8 mouse cellular contexts compared by ENCODE assay signal in the genomic region with DNA sequence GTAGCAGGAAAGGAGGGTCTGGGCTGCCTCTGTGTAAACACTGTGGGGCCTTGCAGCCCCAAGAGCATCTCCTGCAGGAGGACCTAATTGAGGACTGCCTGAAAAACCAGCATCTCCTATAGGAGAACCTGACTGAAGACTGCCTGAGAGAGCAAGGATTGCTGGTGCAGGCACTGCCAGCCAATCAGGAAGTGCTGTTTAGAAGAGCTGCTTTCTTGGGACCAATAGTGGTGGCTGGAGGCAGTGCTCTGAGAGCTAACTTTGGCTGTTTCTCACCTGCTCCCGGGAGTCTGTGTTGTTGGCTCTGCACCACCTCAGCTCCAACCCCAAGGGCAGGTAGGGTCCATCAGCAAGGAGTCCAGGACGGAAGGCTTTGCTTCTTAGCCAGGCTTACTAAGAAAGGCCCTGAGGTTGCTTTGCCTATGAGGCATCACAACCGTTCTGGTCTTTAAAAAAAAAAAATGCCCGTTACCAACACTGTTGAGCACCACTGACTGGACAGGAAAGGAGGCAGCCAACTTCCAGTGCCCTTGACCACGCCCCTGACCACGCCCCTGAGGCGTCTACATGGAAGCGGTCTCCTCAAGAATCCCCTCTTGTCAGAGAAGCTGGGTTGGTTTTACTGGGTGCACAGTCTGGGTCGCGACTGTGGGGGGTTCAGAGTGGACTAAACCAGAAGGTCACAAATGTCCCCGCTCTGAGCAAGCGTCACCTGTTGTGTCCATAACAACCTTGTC.
A peak's percentile ranks its signal among the peaks of the same experiment; 100 is the strongest.
DNase-seq lines count a peak whose midpoint lies in the region; ATAC-seq and TF ChIP-seq lines count a peak whose summit lies in the region.
"Not testable (repeated sequence)": the region's sequence is repeated elsewhere in the genome, so short reads cannot be mapped to it uniquely, and the experiment has no call there.

No protein-coding gene starts in this region.

- ATAC-seq in embryonic facial prominence, embryonic 11.5 days (replicated peaks; ENCODE audit: insufficient number of reproducible peaks, low FRiP score, low TSS enrichment, low read depth) = 0 out of 2 replicates have a peak, but pooled peaks have one; percentile 24
- ATAC-seq in heart, embryonic 15.5 days (replicated peaks; ENCODE audit: insufficient number of reproducible peaks, insufficient read depth, low FRiP score, low read depth); liver, embryonic 11.5 days (replicated peaks; ENCODE audit: low FRiP score): not testable (repeated sequence)
- peak; percentile 63 for ATAC-seq in intestine, embryonic 15.5 days
- ATAC-seq in stomach, embryonic 14.5 days (ENCODE audit: insufficient number of reproducible peaks, insufficient read depth, low FRiP score, low read depth) = peak; percentile 63

- H3K4me3 ChIP-seq in ES-Bruce4 (ENCODE audit: low read depth, low read length) = peak overlapping the region; percentile 2
- H3K4me3 ChIP-seq in embryonic facial prominence, embryonic 11.5 days (ENCODE audit: low read depth, low read length); heart, embryonic 15.5 days; intestine, embryonic 15.5 days (replicated peaks); liver, embryonic 11.5 days (ENCODE audit: low read depth, low read length); stomach, embryonic 14.5 days (ENCODE audit: low read depth, low read length): not testable (repeated sequence)

- not testable (repeated sequence) for H3K36me3 ChIP-seq in ES-Bruce4 (ENCODE audit: control insufficient read depth, insufficient read depth, low read length, poor library complexity, severe bottlenecking); embryonic facial prominence, embryonic 11.5 days (replicated peaks; ENCODE audit: control insufficient read depth, insufficient read depth, low read depth, low read length); heart, embryonic 15.5 days; intestine, embryonic 15.5 days; liver, embryonic 11.5 days (ENCODE audit: control insufficient read depth, insufficient read depth, low read length); stomach, embryonic 14.5 days (ENCODE audit: control insufficient read depth, insufficient read depth, low read length)

- 48% methylated on average over 12 of the region's 12 CpGs for WGBS in embryonic facial prominence, embryonic 11.5 days
- WGBS in heart, embryonic 15.5 days = 38% methylated on average over 12 of the region's 12 CpGs
- WGBS in intestine, embryonic 15.5 days = 43% methylated on average over 12 of the region's 12 CpGs
- WGBS in liver, embryonic 11.5 days = 36% methylated on average over 12 of the region's 12 CpGs
- 46% methylated on average over 12 of the region's 12 CpGs for whole genome bisulfite sequencing in stomach, embryonic 14.5 days

- TF ChIP-seq CTCF in ES-Bruce4 (IDR thresholded peaks at IDR 0.05; ENCODE audit: low read depth, low read length) = not testable (repeated sequence)

- not testable (repeated sequence) for H3K27me3 ChIP-seq in ES-Bruce4 (ENCODE audit: control insufficient read depth, insufficient read depth, low read length, poor library complexity, severe bottlenecking); embryonic facial prominence, embryonic 11.5 days (ENCODE audit: control insufficient read depth, insufficient read depth, low read length); heart, embryonic 15.5 days; intestine, embryonic 15.5 days (replicated peaks); liver, embryonic 11.5 days (replicated peaks; ENCODE audit: control insufficient read depth, insufficient read depth, low read length); stomach, embryonic 14.5 days (ENCODE audit: control insufficient read depth, insufficient read depth, low read length)

- not testable (repeated sequence) for H3K4me1 ChIP-seq in ES-Bruce4 (ENCODE audit: control insufficient read depth, insufficient read depth, low read length); embryonic facial prominence, embryonic 11.5 days (ENCODE audit: control insufficient read depth, insufficient read depth, low read length); intestine, embryonic 15.5 days (replicated peaks); liver, embryonic 11.5 days (replicated peaks; ENCODE audit: control insufficient read depth, insufficient read depth, low read length); stomach, embryonic 14.5 days (ENCODE audit: control insufficient read depth, insufficient read depth, low read length)
- peaks cover 10% of the 10 kb centered on the region for H3K4me1 ChIP-seq in heart, embryonic 15.5 days (replicated peaks)

- H3K9me3 ChIP-seq in ES-Bruce4 (replicated peaks; ENCODE audit: control insufficient read depth, insufficient read depth, low read length, poor library complexity, severe bottlenecking); embryonic facial prominence, embryonic 11.5 days (replicated peaks; ENCODE audit: control insufficient read depth, low read length); heart, embryonic 15.5 days (replicated peaks); intestine, embryonic 15.5 days; liver, embryonic 11.5 days (ENCODE audit: control insufficient read depth, low read length); stomach, embryonic 14.5 days (ENCODE audit: control insufficient read depth, low read depth, low read length): not testable (repeated sequence)

- H3K9ac ChIP-seq in ES-Bruce4 (ENCODE audit: low read depth, poor library complexity, severe bottlenecking); embryonic facial prominence, embryonic 11.5 days (replicated peaks; ENCODE audit: low read length); heart, embryonic 15.5 days; intestine, embryonic 15.5 days; liver, embryonic 11.5 days (ENCODE audit: low read depth, low read length); stomach, embryonic 14.5 days (replicated peaks; ENCODE audit: low read depth, low read length): not testable (repeated sequence)

- H3K27ac ChIP-seq in ES-Bruce4 (ENCODE audit: insufficient read depth, low read length); embryonic facial prominence, embryonic 11.5 days (replicated peaks; ENCODE audit: low read depth, low read length); heart, embryonic 15.5 days; intestine, embryonic 15.5 days; liver, embryonic 11.5 days (ENCODE audit: low read depth, low read length); stomach, embryonic 14.5 days (ENCODE audit: low read length): not testable (repeated sequence)

- TF ChIP-seq EP300 in ES-Bruce4 (IDR thresholded peaks at IDR 0.05; ENCODE audit: insufficient read depth, low read depth, low read length) = not testable (repeated sequence)

- not testable (repeated sequence) for TF ChIP-seq POLR2A in ES-Bruce4 (IDR thresholded peaks at IDR 0.05; ENCODE audit: insufficient read depth, low read length)

- H3K4me2 ChIP-seq in embryonic facial prominence, embryonic 11.5 days (ENCODE audit: low read depth, low read length); stomach, embryonic 14.5 days (replicated peaks; ENCODE audit: low read depth, low read length): not testable (repeated sequence)
- H3K4me2 ChIP-seq in heart, embryonic 15.5 days = peak overlapping the region; percentile 29
- peak overlapping the region; percentile 14; the same call in 1 of the 2 replicates for H3K4me2 ChIP-seq in intestine, embryonic 15.5 days (replicated peaks)
- H3K4me2 ChIP-seq in liver, embryonic 11.5 days = peak overlapping the region; percentile 17; the same call in 1 of the 2 replicates

- DNase-seq in embryonic facial prominence, embryonic 11.5 days (ENCODE audit: low spot score) = peak; percentile 6
- peak; percentile 33 to 35 for DNase-seq in kidney, postnatal 4 days
- DNase-seq in liver, embryonic 11.5 days (ENCODE audit: low spot score) = peak; percentile 29
- peak; percentile 28 for DNase-seq in lung, postnatal 25 days (ENCODE audit: low spot score)
